Mouse (Mus musculus): ENCODE data around the gene Hpca. TPM values are rescaled to one million over a fixed set of nuclear protein-coding genes. Genes with fewer than 3 reads are reported as not detected.

Hpca gene
- polyA plus RNA-seq, 1 experiment from 2014 or later: 0.31 TPM

DNA sequence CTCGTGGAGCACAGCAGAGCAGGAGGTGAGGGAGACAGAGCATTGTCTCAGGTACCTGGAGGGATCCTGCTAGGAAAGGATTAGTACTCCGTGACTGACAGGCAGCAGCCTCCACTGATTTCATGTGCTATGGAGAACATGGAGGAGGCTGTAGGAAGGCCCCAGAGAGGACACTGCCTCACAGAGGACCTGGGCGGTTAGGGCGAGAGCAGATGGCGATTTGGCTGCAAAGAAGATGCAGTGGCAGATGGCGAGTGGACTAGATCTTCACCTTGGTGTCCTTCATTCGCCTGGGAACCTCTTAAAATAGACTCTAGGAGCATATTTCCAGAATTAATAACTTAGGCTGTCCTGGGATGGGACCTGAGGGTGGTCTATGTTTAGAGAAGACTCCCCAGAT, 40.8 kb downstream of the Hpca start:
- no peak overlapping the region for H3K27ac ChIP-seq (replicated peaks)
- no peak overlapping the region for H3K4me3 ChIP-seq (replicated peaks)
- no peak overlapping the region for H3K4me2 ChIP-seq
- no peaks in the 10 kb centered on the region for H3K4me1 ChIP-seq (replicated peaks)
- H3K27me3 ChIP-seq: no peaks in the 10 kb centered on the region
- WGBS (ENCODE audit: insufficient replicate concordance): 72% methylated on average over 7 of the region's 7 CpGs
- no peak overlapping the region for H3K9ac ChIP-seq
- H3K9me3 ChIP-seq (replicated peaks): no peaks in the 10 kb centered on the region
- no peak for ATAC-seq (ENCODE audit: insufficient read depth)
- H3K36me3 ChIP-seq (replicated peaks): peaks cover 61% of the 10 kb centered on the region

DNA sequence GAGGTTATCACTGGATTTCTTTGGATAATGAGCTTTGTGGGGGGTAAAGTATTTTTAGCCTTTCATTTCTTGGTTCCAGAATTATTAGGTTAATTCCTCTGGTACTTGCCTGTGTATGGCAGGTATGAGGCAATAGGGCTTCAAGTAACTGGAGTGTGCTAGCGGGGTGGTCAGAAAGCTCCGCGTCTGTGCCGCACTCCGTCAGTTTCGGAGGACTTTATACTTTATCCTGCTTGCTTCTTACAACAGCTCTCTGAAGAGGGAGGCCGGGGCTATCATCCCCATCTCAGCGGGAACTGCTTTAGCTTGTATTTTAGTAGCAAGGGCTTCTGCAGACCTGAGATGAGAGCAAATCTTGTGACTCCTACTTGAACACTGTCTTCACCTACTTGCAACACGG, 42.7 kb downstream of the Hpca start:
- WGBS (ENCODE audit: insufficient replicate concordance): 87% methylated on average over 9 of the region's 9 CpGs

DNA sequence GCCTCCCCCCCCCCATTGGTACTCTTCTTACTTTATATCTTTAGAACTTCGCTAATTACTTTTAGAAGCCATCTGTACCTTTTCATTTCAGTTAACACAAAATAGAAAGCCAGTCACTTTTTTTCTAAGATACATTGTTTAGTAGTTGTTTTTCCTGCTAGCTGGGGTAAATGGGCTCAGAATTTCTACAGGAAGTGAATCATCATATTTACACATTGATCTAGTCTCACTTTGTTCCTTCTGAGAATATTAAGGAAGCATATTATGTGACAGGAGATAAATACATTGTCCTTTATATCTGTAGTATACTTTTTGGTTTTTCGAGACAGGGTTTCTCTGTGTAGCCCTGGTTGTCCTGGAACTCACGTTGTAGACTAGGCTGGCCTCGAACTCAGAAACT, 53.0 kb downstream of the Hpca start:
- ATAC-seq (ENCODE audit: insufficient read depth): no peak
- no peak overlapping the region for H3K9ac ChIP-seq
- no peaks in the 10 kb centered on the region for H3K9me3 ChIP-seq (replicated peaks)
- H3K36me3 ChIP-seq (replicated peaks): peaks cover 11% of the 10 kb centered on the region
- 0 out of 2 replicates have a peak, but pooled peaks cover 2% of the 10 kb centered on the region for H3K4me1 ChIP-seq (replicated peaks)
- H3K27me3 ChIP-seq: no peaks in the 10 kb centered on the region
- 68% methylated on average over 4 of the region's 4 CpGs for WGBS (ENCODE audit: insufficient replicate concordance)
- no peak overlapping the region for H3K27ac ChIP-seq (replicated peaks)
- no peak overlapping the region for H3K4me2 ChIP-seq
- no peak overlapping the region for H3K4me3 ChIP-seq (replicated peaks)

More for the DNA sequence above, 42.7 kb downstream of the Hpca start:
- Histone ChIP-seq H3K9me3 (replicated peaks) (no peaks in the 10 kb centered on the region), H3K9ac (no peak overlapping the region), H3K36me3 (replicated peaks) (peaks cover 67% of the 10 kb centered on the region), H3K27ac (replicated peaks) (no peak overlapping the region), H3K27me3 (no peaks in the 10 kb centered on the region), H3K4me3 (replicated peaks) (no peak overlapping the region), H3K4me1 (replicated peaks) (no peaks in the 10 kb centered on the region), H3K4me2 (no peak overlapping the region)
- no peak for ATAC-seq (ENCODE audit: insufficient read depth)

DNA sequence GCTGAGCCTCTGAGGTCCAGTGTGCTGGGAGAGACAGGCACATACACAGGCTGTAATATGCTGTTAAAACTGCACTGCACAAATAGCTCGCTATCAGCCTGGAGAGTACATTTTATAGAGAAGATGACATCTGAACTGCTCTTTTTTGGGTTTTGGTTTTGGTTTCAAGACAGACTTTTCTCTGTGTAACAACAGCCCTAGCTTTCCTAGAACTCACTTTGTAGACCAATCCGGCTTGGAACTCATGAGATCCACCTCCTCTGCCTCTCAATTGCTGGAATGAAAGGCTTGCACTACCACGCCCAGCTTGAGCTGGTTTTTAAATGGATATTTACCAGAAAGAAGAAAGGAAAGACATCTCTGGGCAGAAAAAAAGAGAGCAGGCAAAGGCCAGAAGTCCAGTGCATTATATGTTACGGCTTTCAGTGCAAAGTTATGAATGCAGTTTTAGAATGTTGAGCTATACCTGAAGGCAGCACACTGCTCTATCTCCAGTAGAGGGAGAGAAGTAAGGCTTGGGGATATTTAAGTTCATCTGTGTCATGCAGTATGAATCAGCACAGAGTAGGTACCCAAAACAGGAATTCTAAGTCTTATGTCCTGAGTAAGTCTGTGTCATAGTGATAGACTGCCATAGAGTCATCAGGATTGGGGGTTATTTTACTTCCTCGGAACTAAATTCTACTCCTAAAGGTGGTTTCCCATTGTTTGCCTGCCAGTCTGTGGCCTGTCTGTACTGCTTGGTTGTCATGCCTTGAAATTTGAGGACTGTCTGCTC, 54.0 kb downstream of the Hpca start:
- no peaks in the 10 kb centered on the region for H3K9me3 ChIP-seq (replicated peaks)
- no peak for ATAC-seq (ENCODE audit: insufficient read depth)
- no peak overlapping the region for H3K4me3 ChIP-seq (replicated peaks)
- WGBS (ENCODE audit: insufficient replicate concordance): 74% methylated on average over 5 of the region's 5 CpGs
- no peak overlapping the region for H3K4me2 ChIP-seq
- no peaks in the 10 kb centered on the region for H3K27me3 ChIP-seq
- 0 out of 2 replicates have a peak, but pooled peaks cover 1% of the 10 kb centered on the region for H3K36me3 ChIP-seq (replicated peaks)
- peaks cover 7% of the 10 kb centered on the region for H3K4me1 ChIP-seq (replicated peaks)
- no peak overlapping the region for H3K9ac ChIP-seq
- H3K27ac ChIP-seq (replicated peaks): no peak overlapping the region

DNA sequence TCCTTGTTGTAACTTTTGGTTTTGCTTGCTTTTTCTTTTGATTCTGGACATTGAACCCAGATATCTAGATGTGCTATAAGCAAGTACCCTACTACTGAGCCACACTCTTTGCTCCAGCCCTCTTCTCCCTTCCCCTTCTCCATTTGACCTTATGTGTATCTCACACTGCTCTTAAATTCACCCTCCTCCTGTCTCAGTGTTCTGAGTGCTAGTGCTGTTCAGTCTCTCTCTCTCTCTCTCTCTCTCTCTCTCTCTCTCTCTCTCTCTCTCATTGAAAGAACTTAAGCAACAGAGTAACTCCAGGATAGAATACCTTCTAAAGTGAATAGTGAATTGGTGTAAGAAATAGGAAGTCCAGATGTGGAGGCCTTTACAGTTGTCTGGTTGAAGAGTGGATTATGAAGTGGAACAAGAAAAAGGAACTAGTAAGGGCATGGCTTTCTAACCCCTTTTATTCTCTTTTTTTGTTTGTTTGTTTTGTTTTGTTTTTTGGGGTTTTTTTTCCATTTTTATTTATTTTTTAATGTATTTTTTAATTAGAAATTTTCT, 56.1 kb downstream of the Hpca start:
- Histone ChIP-seq H3K9me3 (replicated peaks) (no peaks in the 10 kb centered on the region), H3K9ac (no peak overlapping the region), H3K4me2 (no peak overlapping the region), H3K4me1 (replicated peaks) (peaks cover 24% of the 10 kb centered on the region), H3K4me3 (replicated peaks) (no peak overlapping the region), H3K36me3 (replicated peaks) (no peaks in the 10 kb centered on the region), H3K27ac (replicated peaks) (0 out of 2 replicates have a peak overlapping the region, but pooled peaks have one; percentile 25), H3K27me3 (no peaks in the 10 kb centered on the region)
- ATAC-seq (ENCODE audit: insufficient read depth): no peak

DNA sequence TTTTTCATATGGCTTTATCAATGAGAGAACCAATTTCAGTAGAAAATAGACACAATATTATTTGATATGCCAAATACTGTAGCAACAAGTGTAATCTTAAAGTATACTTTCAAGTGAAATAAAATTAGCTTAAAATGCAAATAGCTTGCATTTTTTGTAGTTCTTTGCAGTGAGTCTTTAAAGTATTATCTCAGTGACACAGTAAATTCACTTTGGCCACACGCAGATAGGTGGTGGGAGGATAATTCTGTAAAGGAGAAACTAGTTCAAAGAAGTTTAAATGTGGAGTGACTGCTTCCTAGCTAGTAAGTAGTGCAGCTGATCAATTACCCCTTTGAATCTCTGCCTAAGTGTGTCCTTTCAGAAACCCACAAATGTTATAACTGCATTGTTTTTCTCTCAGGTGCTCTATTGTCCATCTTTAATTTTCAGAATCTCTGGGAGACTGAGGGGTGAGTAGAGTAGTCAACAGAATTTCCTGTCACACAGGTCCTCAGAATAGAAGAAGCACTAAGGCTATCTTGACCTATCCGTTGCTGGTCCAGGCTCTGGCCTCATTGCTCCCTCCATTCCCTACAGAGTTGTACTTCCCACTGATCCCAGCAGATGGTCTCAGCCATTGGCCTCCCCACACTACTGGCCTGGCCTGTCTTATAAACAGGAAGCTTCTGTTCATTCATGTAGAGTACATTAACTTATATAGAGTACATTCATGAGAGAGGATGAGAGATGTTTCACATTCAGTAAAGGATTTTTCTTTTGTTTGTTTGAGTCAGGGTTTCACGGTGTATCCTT, 59.4 kb downstream of the Hpca start:
- Histone ChIP-seq H3K9me3 (replicated peaks) (no peaks in the 10 kb centered on the region), H3K27me3 (no peaks in the 10 kb centered on the region), H3K4me2 (no peak overlapping the region), H3K4me3 (replicated peaks) (no peak overlapping the region), H3K36me3 (replicated peaks) (no peaks in the 10 kb centered on the region), H3K27ac (replicated peaks) (no peak overlapping the region), H3K9ac (no peak overlapping the region), H3K4me1 (replicated peaks) (peaks cover 51% of the 10 kb centered on the region)
- no peak for ATAC-seq (ENCODE audit: insufficient read depth)
- WGBS (ENCODE audit: insufficient replicate concordance): 59% methylated on average over 3 of the region's 3 CpGs

Other genes starting within 250 kb of the Hpca start
- gene Trim62, start 238.5 kb downstream of the Hpca start, polyA plus RNA-seq (2015; fragmentation: Nextera tagmentation; extraction: Ambion mirVana): 0.18 and 0.20 TPM in 2 replicates
- 0.71 and 0.77 TPM in 2 replicates for gene Azin2, start 159.6 kb downstream of the Hpca start, polyA plus RNA-seq (2015; fragmentation: Nextera tagmentation; extraction: Ambion mirVana)
- gene Ak2, start 130.1 kb downstream of the Hpca start, polyA plus RNA-seq (2015; fragmentation: Nextera tagmentation; extraction: Ambion mirVana): 119 and 121 TPM in 2 replicates
- gene Rnf19b, start 63.8 kb downstream of the Hpca start, polyA plus RNA-seq (2015; fragmentation: Nextera tagmentation; extraction: Ambion mirVana): 4.8 and 5.5 TPM in 2 replicates
- 1.2 and 1.9 TPM in 2 replicates for gene Tmem54, start 16.5 kb downstream of the Hpca start, polyA plus RNA-seq (2015; fragmentation: Nextera tagmentation; extraction: Ambion mirVana)
- gene Fndc5, start 15.0 kb upstream of the Hpca start, polyA plus RNA-seq (2015; fragmentation: Nextera tagmentation; extraction: Ambion mirVana): 1.0 and 1.1 TPM in 2 replicates
- 6.0 and 6.6 TPM in 2 replicates for gene S100pbp, start 67.7 kb upstream of the Hpca start, polyA plus RNA-seq (2015; fragmentation: Nextera tagmentation; extraction: Ambion mirVana)
- gene Yars, start 67.7 kb upstream of the Hpca start, polyA plus RNA-seq (2015; fragmentation: Nextera tagmentation; extraction: Ambion mirVana): 60.8 and 62.4 TPM in 2 replicates
- 1.1 and 1.6 TPM in 2 replicates for gene C77080, start 139.4 kb upstream of the Hpca start, polyA plus RNA-seq (2015; fragmentation: Nextera tagmentation; extraction: Ambion mirVana)
- 0.21 and 0.35 TPM in 2 replicates for gene Sync, start 165.6 kb upstream of the Hpca start, polyA plus RNA-seq (2015; fragmentation: Nextera tagmentation; extraction: Ambion mirVana)
- 222 and 261 TPM in 2 replicates for gene Rbbp4, start 213.3 kb upstream of the Hpca start, polyA plus RNA-seq (2015; fragmentation: Nextera tagmentation; extraction: Ambion mirVana)
- gene Zbtb8os, start 213.7 kb upstream of the Hpca start, polyA plus RNA-seq (2015; fragmentation: Nextera tagmentation; extraction: Ambion mirVana): 23.5 and 23.8 TPM in 2 replicates

Data from liver, embryonic 15.5 days (tissue).